Mouse (Mus musculus) hindbrain, postnatal 0 days (tissue): ENCODE data around the gene Ptprb. TPM values are rescaled to one million over a fixed set of nuclear protein-coding genes. Genes with fewer than 3 reads are reported as not detected.

Experiments used
- ATAC-seq: fragments of 200-750 bp; cut with Nextera tagmentation; 2 replicates; pipeline ENCODE4 v1.8.0; 2017; ENCODE audit warnings: mild to moderate bottlenecking, moderate TSS enrichment, moderate library complexity
- DNase-seq: peaks from one replicate; pipeline ENCODE4 v3.0.0-alpha.2; 2015; ENCODE audit warnings: low spot score
- H3K27ac ChIP-seq: fragments of 300-500 bp; sonication (generic); 2 replicates; pipeline ENCODE4 v1.5.1; 2014; ENCODE audit warnings: mild to moderate bottlenecking
- H3K27me3 ChIP-seq: fragments of 300-500 bp; sonication (generic); 2 replicates; pipeline ENCODE4 v1.6.1; 2014; ENCODE audit warnings: low read length, mixed read lengths; ENCODE audit not compliant: insufficient read depth
- H3K36me3 ChIP-seq: fragments of 300-500 bp; sonication (generic); 2 replicates; pipeline ENCODE4 v1.6.1; 2014; ENCODE audit warnings: low read length, mixed read lengths; ENCODE audit not compliant: insufficient read depth
- H3K4me1 ChIP-seq: fragments of 300-500 bp; sonication (generic); 2 replicates; pipeline ENCODE4 v1.6.1; 2014; ENCODE audit warnings: antibody characterized with exemption, low read length, mixed read lengths; ENCODE audit not compliant: insufficient read depth
- H3K4me2 ChIP-seq: fragments of 300-500 bp; sonication (generic); 2 replicates; pipeline ENCODE4 v1.6.1; 2014; ENCODE audit warnings: low read depth, mild to moderate bottlenecking, low read length, moderate library complexity, mixed read lengths
- H3K4me3 ChIP-seq: fragments of 300-500 bp; sonication (generic); 2 replicates; pipeline ENCODE4 v1.5.1; 2014; ENCODE audit warnings: low read length
- H3K9ac ChIP-seq: fragments of 300-500 bp; sonication (generic); replicated peaks from 2 replicates; pipeline ENCODE4 v1.6.1; 2014; ENCODE audit warnings: mild to moderate bottlenecking, low read length, moderate library complexity, mixed read lengths
- H3K9me3 ChIP-seq: fragments of 300-500 bp; sonication (generic); 2 replicates; pipeline ENCODE4 v1.6.1; 2016; ENCODE audit warnings: low read length, mixed read lengths
- CTCF ChIP-seq: IDR thresholded peaks from 2 replicates; pipeline ENCODE4 v1.5.1; 2016; ENCODE audit warnings: antibody characterized with exemption, control low read depth, low read depth
- WGBS: fragments of 180-500 bp; shearing (Covaris S2); extraction: QIAGEN DNeasy Blood & Tissue Kit; methylation state at CpG from one replicate; pipeline ENCODE4 v1.1.7; 2014; 5-methylcytosine and 5-hydroxymethylcytosine counted together
- polyA plus RNA-seq: library from polyadenylated mRNA; unstranded; fragments of >200 nt; fragmentation: Nextera tagmentation; extraction: Ambion mirVana; gene quantifications from 2 replicates; pipeline ENCODE4 v1.2.1, GENCODE M21; 2015
- total RNA-seq: library from RNA; depleted of rRNA; stranded (reverse); fragments of >200 nt; gene quantifications from 2 replicates; pipeline ENCODE4 v1.2.3, GENCODE M21; 2014

Ptprb gene
- total and polyA plus RNA-seq, 2 experiments from 2014 or later: 3.5 to 8.8 TPM

DNA sequence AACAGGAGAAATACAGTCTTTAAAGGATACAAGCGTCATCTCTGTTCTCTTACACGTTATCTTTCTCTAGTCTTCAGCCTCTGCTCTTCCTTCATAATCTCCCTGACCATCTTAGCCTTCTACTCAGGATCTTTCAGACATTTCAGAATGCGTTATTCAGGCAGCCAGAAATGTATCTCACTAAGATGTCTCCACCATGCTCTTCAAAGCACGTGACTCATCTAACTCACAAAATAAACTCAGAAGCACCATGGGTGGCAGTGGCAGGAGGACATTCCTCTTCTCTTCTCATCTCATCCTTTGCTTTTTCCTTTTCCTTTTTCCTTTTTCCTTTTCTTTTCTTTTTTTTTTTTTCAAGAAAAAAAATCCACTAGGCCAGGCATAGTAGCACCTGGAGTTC lies 16.0 kb upstream of the Ptprb start:
- H3K27me3 ChIP-seq: no peaks in the 10 kb centered on the region
- H3K4me3 ChIP-seq: no peak overlapping the region
- H3K27ac ChIP-seq: no peak overlapping the region
- H3K36me3 ChIP-seq: no peaks in the 10 kb centered on the region
- ATAC-seq (no peak), DNase-seq (no peak)
- TF ChIP-seq CTCF: no peak
- 83% methylated on average over 4 of the region's 4 CpGs for WGBS
- no peaks in the 10 kb centered on the region for H3K9me3 ChIP-seq
- H3K4me1 ChIP-seq: no peaks in the 10 kb centered on the region
- no peak overlapping the region for H3K4me2 ChIP-seq
- no peak overlapping the region for H3K9ac ChIP-seq

GRCm38 (mm10) chr10:116260658-116261433 lies 14.5 kb upstream of the Ptprb start:
- peak; percentile 28 for DNase-seq
- peak overlapping the region; percentile 37; the same call in 1 of the 2 replicates for H3K27ac ChIP-seq
- no peaks in the 10 kb centered on the region for H3K9me3 ChIP-seq
- H3K4me2 ChIP-seq: no peak overlapping the region
- no peaks in the 10 kb centered on the region for H3K27me3 ChIP-seq
- no peak overlapping the region for H3K4me3 ChIP-seq
- no peak overlapping the region for H3K9ac ChIP-seq
- WGBS: 63% methylated on average over 13 of the region's 13 CpGs
- H3K4me1 ChIP-seq: no peaks in the 10 kb centered on the region
- H3K36me3 ChIP-seq: no peaks in the 10 kb centered on the region
- ATAC-seq: peak; percentile 51; the same call in 1 of the 2 replicates
- TF ChIP-seq CTCF: no peak

- peak overlapping the region; percentile 37; the same call in 1 of the 2 replicates for H3K27ac ChIP-seq
- 56% methylated on average over 5 of the region's 5 CpGs for WGBS
- H3K9ac ChIP-seq: no peak overlapping the region
- H3K36me3 ChIP-seq: no peaks in the 10 kb centered on the region
- H3K4me2 ChIP-seq: no peak overlapping the region
- no peak for TF ChIP-seq CTCF
- no peaks in the 10 kb centered on the region for H3K9me3 ChIP-seq
- H3K4me1 ChIP-seq: no peaks in the 10 kb centered on the region
- no peaks in the 10 kb centered on the region for H3K27me3 ChIP-seq
- DNase-seq: no peak
- no peak overlapping the region for H3K4me3 ChIP-seq
- ATAC-seq: no peak
Measured at GRCm38 (mm10) chr10:116261559-116261958, 13.8 kb upstream of the Ptprb start.

DNA sequence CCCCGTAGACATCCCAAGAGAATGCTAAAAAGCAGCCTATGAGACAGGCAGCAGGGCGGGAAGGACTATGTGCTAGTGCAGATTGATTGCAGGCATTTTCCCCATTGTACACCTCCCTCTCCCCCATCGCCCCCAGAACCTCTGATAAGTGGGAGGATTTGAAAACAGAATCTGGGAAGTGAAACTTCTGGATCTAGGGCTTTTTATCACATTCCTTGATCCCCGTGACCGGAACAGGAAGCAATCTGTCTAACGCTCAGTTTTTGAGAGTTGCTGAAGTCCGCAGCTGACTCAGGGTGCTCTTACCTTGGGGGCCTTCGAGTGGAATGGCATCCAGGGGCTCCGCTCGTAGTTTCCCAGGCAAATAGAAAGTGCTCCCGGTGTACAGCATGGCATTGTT lies 10.8 kb upstream of the Ptprb start:
- no peaks in the 10 kb centered on the region for H3K36me3 ChIP-seq
- no peak overlapping the region for H3K27ac ChIP-seq
- H3K9me3 ChIP-seq: no peaks in the 10 kb centered on the region
- H3K4me2 ChIP-seq: no peak overlapping the region
- no peak overlapping the region for H3K9ac ChIP-seq
- no peak for TF ChIP-seq CTCF
- no peak overlapping the region for H3K4me3 ChIP-seq
- no peaks in the 10 kb centered on the region for H3K27me3 ChIP-seq
- no peak for ATAC-seq
- DNase-seq: no peak
- 86% methylated on average over 11 of the region's 11 CpGs for WGBS
- no peaks in the 10 kb centered on the region for H3K4me1 ChIP-seq

DNA sequence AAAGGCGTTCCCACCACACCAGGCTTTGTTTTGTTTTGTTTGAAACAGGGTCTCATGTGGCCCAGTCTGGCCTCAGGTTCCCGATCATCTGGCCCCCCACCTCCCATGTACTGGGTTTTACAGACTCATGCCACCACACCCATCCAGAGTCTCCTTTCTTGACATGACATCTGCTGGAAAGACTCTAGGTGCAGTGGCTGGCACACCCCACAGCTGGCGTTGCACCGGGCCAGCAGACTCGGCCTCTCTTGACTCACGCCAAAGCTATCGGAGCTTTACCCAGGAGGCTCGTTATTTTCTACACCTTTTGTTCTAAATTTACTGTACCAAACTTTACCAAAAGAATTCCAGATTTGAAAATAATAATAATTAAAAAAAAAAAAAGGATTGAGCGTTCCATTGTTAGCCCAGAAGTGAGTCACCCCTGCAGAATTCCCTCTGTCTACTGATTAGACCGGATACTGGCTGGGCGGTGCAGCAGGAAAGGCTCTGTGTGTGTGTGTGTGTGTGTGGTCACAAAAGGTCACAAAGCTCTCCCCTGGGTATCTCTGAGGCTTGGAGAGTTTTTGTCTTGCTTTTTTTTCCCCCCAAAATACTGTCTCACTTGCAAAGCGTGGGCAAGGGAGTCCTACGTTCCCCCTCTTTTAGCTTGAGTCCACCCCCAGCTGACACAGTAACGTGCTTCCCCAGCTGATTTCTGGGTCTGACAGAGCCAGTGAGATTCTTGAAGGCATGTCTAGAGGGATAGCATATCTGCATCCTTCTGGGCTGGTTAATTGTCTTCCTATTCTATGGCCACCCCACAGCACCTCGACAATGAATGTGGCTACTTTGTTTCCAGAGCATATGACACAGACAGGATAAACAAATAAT lies 8.5 kb upstream of the Ptprb start:
- Histone ChIP-seq H3K4me1 (no peaks in the 10 kb centered on the region), H3K27ac (no peak overlapping the region), H3K27me3 (no peaks in the 10 kb centered on the region), H3K36me3 (no peaks in the 10 kb centered on the region), H3K9me3 (no peaks in the 10 kb centered on the region), H3K9ac (no peak overlapping the region), H3K4me3 (no peak overlapping the region), H3K4me2 (no peak overlapping the region)
- WGBS: 72% methylated on average over 15 of the region's 15 CpGs
- no peak for TF ChIP-seq CTCF
- DNase-seq (no peak), ATAC-seq (no peak)

GRCm38 (mm10) chr10:116267434-116267822 lies 7.9 kb upstream of the Ptprb start:
- ATAC-seq (no peak), DNase-seq (no peak)
- TF ChIP-seq CTCF: no peak
- Histone ChIP-seq H3K4me3 (no peak overlapping the region), H3K27ac (no peak overlapping the region), H3K4me2 (no peak overlapping the region), H3K36me3 (no peaks in the 10 kb centered on the region), H3K9me3 (no peaks in the 10 kb centered on the region), H3K4me1 (no peaks in the 10 kb centered on the region), H3K27me3 (no peaks in the 10 kb centered on the region), H3K9ac (no peak overlapping the region)
- 65% methylated on average over 4 of the region's 4 CpGs for WGBS
